Mouse (Mus musculus) kidney, embryonic 16.5 days (tissue): ENCODE results near the gene Clec1a. TPM values are rescaled to one million over a fixed set of nuclear protein-coding genes. Genes with fewer than 3 reads are reported as not detected.
A peak's percentile ranks its signal among the peaks of the same experiment; 100 is the strongest.

Experiments
- ATAC-seq: fragments of 200-750 bp; cut with Nextera tagmentation; 2 replicates; pipeline ENCODE4 v1.8.0; 2017; ENCODE audit warnings: moderate TSS enrichment; ENCODE audit not compliant: low FRiP score, low TSS enrichment
- H3K27ac ChIP-seq: fragments of 300-500 bp; sonication (generic); 2 replicates; pipeline ENCODE4 v1.5.1; 2014; ENCODE audit warnings: low read length
- H3K27me3 ChIP-seq: fragments of 300-500 bp; sonication (generic); 2 replicates; pipeline ENCODE4 v1.6.1; 2014; ENCODE audit warnings: low read length, control low read depth, mixed read lengths; ENCODE audit not compliant: insufficient read depth
- H3K36me3 ChIP-seq: fragments of 300-500 bp; sonication (generic); 2 replicates; pipeline ENCODE4 v1.6.1; 2014; ENCODE audit warnings: low read length, control low read depth, mixed read lengths; ENCODE audit not compliant: insufficient read depth
- H3K4me1 ChIP-seq: fragments of 300-500 bp; sonication (generic); 2 replicates; pipeline ENCODE4 v1.6.1; 2014; ENCODE audit warnings: low read length, control low read depth, mixed read lengths; ENCODE audit not compliant: insufficient read depth
- H3K4me2 ChIP-seq: fragments of 300-500 bp; sonication (generic); replicated peaks from 2 replicates; pipeline ENCODE4 v1.6.1; 2014; ENCODE audit warnings: low read depth, low read length
- H3K4me3 ChIP-seq: fragments of 300-500 bp; sonication (generic); 2 replicates; pipeline ENCODE4 v1.5.1; 2014; ENCODE audit warnings: mild to moderate bottlenecking, low read length
- H3K9ac ChIP-seq: fragments of 300-500 bp; sonication (generic); replicated peaks from 2 replicates; pipeline ENCODE4 v1.6.1; 2014; ENCODE audit warnings: low read length
- H3K9me3 ChIP-seq: fragments of 300-500 bp; sonication (generic); 2 replicates; pipeline ENCODE4 v1.6.1; 2016; ENCODE audit warnings: low read length, control low read depth
- WGBS: fragments of 180-500 bp; shearing (Covaris S2); extraction: QIAGEN DNeasy Blood & Tissue Kit; methylation state at CpG from one replicate; pipeline ENCODE4 v1.1.7; 2014; 5-methylcytosine and 5-hydroxymethylcytosine counted together
- polyA plus RNA-seq: library from polyadenylated mRNA; unstranded; fragments of >200 nt; fragmentation: Nextera tagmentation; extraction: Ambion mirVana; gene quantifications from 2 replicates; pipeline ENCODE4 v1.2.1, GENCODE M21; 2015

The Clec1a gene
- polyA plus RNA-seq, 1 experiment from 2014 or later, result 12.8 TPM

GRCm38 (mm10) chr6:129408562-129408961, 43.2 kb downstream of the Clec1a start, which contains the start of gene Clec9a:
Gene Clec9a, plus strand, starts transcription at chr6:129408862.
- Histone ChIP-seq H3K27ac (no peak within 1 kb of the TSS; the same call in 1 of the 2 replicates), H3K4me3 (no peak within 1 kb of the TSS), H3K4me2 (no peak within 1 kb of the TSS), H3K4me1 (0 out of 2 replicates have a peak, but pooled peaks cover 5% of the 10 kb centered on the region), H3K9me3 (no peaks in the 10 kb centered on the region), H3K36me3 (no peaks in the 10 kb centered on the region), H3K27me3 (no peaks in the 10 kb centered on the region), H3K9ac (no peak within 1 kb of the TSS)
- WGBS, result 79% methylated on average over 2 of the region's 2 CpGs
- no peak for ATAC-seq

- Histone ChIP-seq H3K9ac (no peak overlapping the region), H3K4me1 (0 out of 2 replicates have a peak, but pooled peaks cover 5% of the 10 kb centered on the region), H3K36me3 (no peaks in the 10 kb centered on the region), H3K27me3 (no peaks in the 10 kb centered on the region), H3K4me2 (no peak overlapping the region), H3K27ac (peak overlapping the region; percentile 78), H3K9me3 (no peaks in the 10 kb centered on the region), H3K4me3 (no peak overlapping the region)
- no peak for ATAC-seq
- 26% methylated on average over 2 of the region's 2 CpGs for WGBS
These were observed 44.5 kb downstream of the Clec1a start for GRCm38 (mm10) chr6:129407324-129407723.

GRCm38 (mm10) chr6:129405999-129406398, 45.8 kb downstream of the Clec1a start:
- Histone ChIP-seq H3K4me3 (no peak overlapping the region), H3K4me2 (no peak overlapping the region), H3K27ac (no peak overlapping the region), H3K9me3 (no peaks in the 10 kb centered on the region), H3K36me3 (no peaks in the 10 kb centered on the region), H3K9ac (no peak overlapping the region), H3K27me3 (no peaks in the 10 kb centered on the region), H3K4me1 (0 out of 2 replicates have a peak, but pooled peaks cover 5% of the 10 kb centered on the region)
- ATAC-seq, result no peak; the same call in 1 of the 2 replicates

GRCm38 (mm10) chr6:129403391-129403790, 48.4 kb downstream of the Clec1a start:
- H3K9ac ChIP-seq, result no peak overlapping the region
- 57% methylated on average over 6 of the region's 6 CpGs for WGBS
- no peak overlapping the region for H3K4me3 ChIP-seq

GRCm38 (mm10) chr6:129402404-129402803, 49.4 kb downstream of the Clec1a start:
- Histone ChIP-seq H3K36me3 (no peaks in the 10 kb centered on the region), H3K9ac (no peak overlapping the region), H3K9me3 (no peaks in the 10 kb centered on the region), H3K4me3 (no peak overlapping the region), H3K4me1 (0 out of 2 replicates have a peak, but pooled peaks cover 11% of the 10 kb centered on the region), H3K4me2 (no peak overlapping the region), H3K27ac (no peak overlapping the region), H3K27me3 (no peaks in the 10 kb centered on the region)
- WGBS, result 88% methylated on average over 2 of the region's 2 CpGs
- ATAC-seq, result no peak

More at GRCm38 (mm10) chr6:129403391-129403790, 48.4 kb downstream of the Clec1a start:
- Histone ChIP-seq H3K4me2 (no peak overlapping the region), H3K36me3 (no peaks in the 10 kb centered on the region), H3K27me3 (no peaks in the 10 kb centered on the region), H3K27ac (no peak overlapping the region), H3K9me3 (no peaks in the 10 kb centered on the region), H3K4me1 (0 out of 2 replicates have a peak, but pooled peaks cover 8% of the 10 kb centered on the region)
- ATAC-seq, result no peak

GRCm38 (mm10) chr6:129399945-129400344, 51.9 kb downstream of the Clec1a start:
- 0 out of 2 replicates have a peak, but pooled peaks cover 6% of the 10 kb centered on the region for H3K4me1 ChIP-seq
- no peak for ATAC-seq
- no peak overlapping the region for H3K4me3 ChIP-seq
- H3K4me2 ChIP-seq, result no peak overlapping the region
- no peaks in the 10 kb centered on the region for H3K36me3 ChIP-seq
- H3K9me3 ChIP-seq, result no peaks in the 10 kb centered on the region
- WGBS, result 47% methylated on average over 6 of the region's 6 CpGs
- no peak overlapping the region for H3K9ac ChIP-seq
- no peak overlapping the region for H3K27ac ChIP-seq
- no peaks in the 10 kb centered on the region for H3K27me3 ChIP-seq

- no peaks in the 10 kb centered on the region for H3K27me3 ChIP-seq
- 72% methylated on average over 8 of the region's 8 CpGs for WGBS
- H3K36me3 ChIP-seq, result no peaks in the 10 kb centered on the region
- H3K4me2 ChIP-seq, result no peak within 1 kb of the TSS
- H3K4me3 ChIP-seq, result no peak within 1 kb of the TSS
- H3K27ac ChIP-seq, result 0 out of 2 replicates have a peak within 1 kb of the TSS, but pooled peaks have one; percentile 56
- ATAC-seq, result no peak
- no peak within 1 kb of the TSS for H3K9ac ChIP-seq
- 0 out of 2 replicates have a peak, but pooled peaks cover 6% of the 10 kb centered on the region for H3K4me1 ChIP-seq
- H3K9me3 ChIP-seq, result no peaks in the 10 kb centered on the region
These were observed 54.8 kb downstream of the Clec1a start, which contains the start of gene Clec1b for GRCm38 (mm10) chr6:129396997-129397396. Gene Clec1b, plus strand, starts transcription at chr6:129397297.

GRCm38 (mm10) chr6:129393732-129394131, 58.1 kb downstream of the Clec1a start:
- Histone ChIP-seq H3K9ac (no peak overlapping the region), H3K27ac (no peak overlapping the region), H3K4me2 (no peak overlapping the region), H3K4me3 (no peak overlapping the region), H3K27me3 (no peaks in the 10 kb centered on the region), H3K9me3 (no peaks in the 10 kb centered on the region), H3K4me1 (0 out of 2 replicates have a peak, but pooled peaks cover 4% of the 10 kb centered on the region), H3K36me3 (no peaks in the 10 kb centered on the region)
- ATAC-seq, result peak; percentile 71; the same call in 1 of the 2 replicates
- 69% methylated on average over 6 of the region's 6 CpGs for WGBS

GRCm38 (mm10) chr6:129393087-129393720, 58.6 kb downstream of the Clec1a start:
- no peak overlapping the region for H3K9ac ChIP-seq
- WGBS, result 19% methylated on average over 2 of the region's 2 CpGs
- no peak overlapping the region for H3K27ac ChIP-seq
- H3K27me3 ChIP-seq, result no peaks in the 10 kb centered on the region
- H3K4me3 ChIP-seq, result no peak overlapping the region
- no peaks in the 10 kb centered on the region for H3K9me3 ChIP-seq
- H3K4me1 ChIP-seq, result 0 out of 2 replicates have a peak, but pooled peaks cover 2% of the 10 kb centered on the region
- ATAC-seq, result no peak; the same call in 1 of the 2 replicates
- no peak overlapping the region for H3K4me2 ChIP-seq
- H3K36me3 ChIP-seq, result no peaks in the 10 kb centered on the region

- H3K27me3 ChIP-seq, result no peaks in the 10 kb centered on the region
- H3K36me3 ChIP-seq, result no peaks in the 10 kb centered on the region
- 85% methylated on average over 2 of the region's 2 CpGs for WGBS
- no peak within 1 kb of the TSS for H3K4me3 ChIP-seq
- H3K4me1 ChIP-seq, result no peaks in the 10 kb centered on the region
- ATAC-seq, result no peak
- no peaks in the 10 kb centered on the region for H3K9me3 ChIP-seq
- no peak within 1 kb of the TSS for H3K27ac ChIP-seq
- H3K9ac ChIP-seq, result no peak within 1 kb of the TSS
- no peak within 1 kb of the TSS for H3K4me2 ChIP-seq
These were observed 66.0 kb downstream of the Clec1a start, which contains the start of gene Clec12b for GRCm38 (mm10) chr6:129385774-129386173. Gene Clec12b, minus strand, starts transcription at chr6:129385874.
